Mouse (Mus musculus) heart, postnatal 14 days (tissue): ENCODE data around the gene Pgbd5. TPM values are rescaled to one million over a fixed set of nuclear protein-coding genes. Genes with fewer than 3 reads are reported as not detected.

Experiments used
- total RNA-seq, 2 experiments: library from RNA; stranded (reverse); gene quantifications; 2 replicates each; pipeline ENCODE4 v1.2.3; 2021

The Pgbd5 gene
- total RNA-seq, 2 experiments from 2014 or later = 2.0 to 2.2 TPM

Other genes starting within 250 kb of the Pgbd5 start
- 10 to 100 TPM; 41.9 to 42.7 TPM for gene Galnt2, start 208.3 kb downstream of the Pgbd5 start, total RNA-seq
- 10 to 100 TPM; 22.0 to 23.7 TPM for gene Cog2, start 81.1 kb upstream of the Pgbd5 start, total RNA-seq
- gene Agt, start 130.0 kb upstream of the Pgbd5 start, total RNA-seq = 10 to 100 TPM; 13.4 to 13.5 TPM
- under 1 TPM in 1 of 2 experiments, not detected in 1; 0.10 TPM for gene Capn9, start 136.5 kb upstream of the Pgbd5 start, total RNA-seq
- 100 to 1,000 TPM in 1 of 2 experiments, 10 to 100 TPM in 1; 85.6 to 103 TPM for gene 2310022B05Rik, start 223.7 kb upstream of the Pgbd5 start, total RNA-seq